In genomic region chr17:17063628-17064494, GRCm38 (mm10) we compare ENCODE assay signal across 8 mouse cellular contexts. TPM values are rescaled to one million over a fixed set of nuclear protein-coding genes. Genes with fewer than 3 reads are reported as not detected.
DNase-seq lines count a peak whose midpoint lies in the region; ATAC-seq and TF ChIP-seq lines count a peak whose summit lies in the region.
"Not testable (repeated sequence)": the region's sequence is repeated elsewhere in the genome, so short reads cannot be mapped to it uniquely, and the experiment has no call there.

Gene Zfp960, plus strand, starts transcription at chr17:17064113.

- H3K4me3 ChIP-seq in E14TG2a.4 (replicated peaks; ENCODE audit: low read length): peak within 1 kb of the TSS; percentile 84
- peak within 1 kb of the TSS; percentile 34 for H3K4me3 ChIP-seq in forebrain, embryonic 11.5 days (ENCODE audit: low read depth, low read length)
- H3K4me3 ChIP-seq in heart, embryonic 12.5 days: peak within 1 kb of the TSS; percentile 59
- peak within 1 kb of the TSS; percentile 61 for H3K4me3 ChIP-seq in kidney, embryonic 15.5 days (replicated peaks)
- H3K4me3 ChIP-seq in limb, embryonic 12.5 days (replicated peaks): peak within 1 kb of the TSS; percentile 48
- peak within 1 kb of the TSS; percentile 47 for H3K4me3 ChIP-seq in midbrain, embryonic 12.5 days
- H3K4me3 ChIP-seq in spleen, adult 2 months (ENCODE audit: extremely low read depth, insufficient read depth, insufficient read length): peak within 1 kb of the TSS; percentile 30

- not testable (repeated sequence) for H3K9me3 ChIP-seq in E14TG2a.4 (ENCODE audit: low read length); forebrain, embryonic 11.5 days (ENCODE audit: control insufficient read depth, low read length); heart, embryonic 12.5 days (replicated peaks); kidney, embryonic 15.5 days (replicated peaks); limb, embryonic 12.5 days; midbrain, embryonic 12.5 days

- H3K9ac ChIP-seq in forebrain, embryonic 11.5 days (ENCODE audit: low read length): peak within 1 kb of the TSS; percentile 43; the same call in 1 of the 2 replicates
- peak within 1 kb of the TSS; percentile 67 for H3K9ac ChIP-seq in heart, embryonic 12.5 days
- H3K9ac ChIP-seq in kidney, embryonic 15.5 days: peak within 1 kb of the TSS; percentile 39; the same call in 1 of the 2 replicates
- H3K9ac ChIP-seq in limb, embryonic 12.5 days (replicated peaks): peak within 1 kb of the TSS; percentile 24; the same call in 1 of the 2 replicates
- peak within 1 kb of the TSS; percentile 50 for H3K9ac ChIP-seq in midbrain, embryonic 12.5 days (replicated peaks)

- not testable (repeated sequence) for H3K27ac ChIP-seq in forebrain, embryonic 11.5 days (ENCODE audit: low read depth, low read length); heart, embryonic 12.5 days (ENCODE audit: poor library complexity, severe bottlenecking); limb, embryonic 12.5 days; midbrain, embryonic 12.5 days (replicated peaks); spleen, adult 2 months (ENCODE audit: insufficient read depth, low read length)
- H3K27ac ChIP-seq in kidney, embryonic 15.5 days: peak within 1 kb of the TSS; percentile 68; the same call in 1 of the 2 replicates

- not testable (repeated sequence) for H3K36me3 ChIP-seq in E14TG2a.4 (ENCODE audit: insufficient read depth, low read length); forebrain, embryonic 11.5 days (ENCODE audit: control insufficient read depth, insufficient read depth, low read length); heart, embryonic 12.5 days; kidney, embryonic 15.5 days; limb, embryonic 12.5 days; midbrain, embryonic 12.5 days; spleen, adult 2 months (ENCODE audit: control insufficient read depth, insufficient read depth, low read length)

- not testable (repeated sequence) for TF ChIP-seq CTCF in E14TG2a.4 (conservative IDR thresholded peaks at IDR 0.05; ENCODE audit: low read length); spleen, adult 2 months (IDR thresholded peaks at IDR 0.05; ENCODE audit: extremely low read depth, insufficient read depth, insufficient read length, insufficient replicate concordance)

- H3K4me2 ChIP-seq in forebrain, embryonic 11.5 days (ENCODE audit: low read depth, low read length, severe bottlenecking): peak within 1 kb of the TSS; percentile 59
- H3K4me2 ChIP-seq in heart, embryonic 12.5 days: peak within 1 kb of the TSS; percentile 69
- peak within 1 kb of the TSS; percentile 58 for H3K4me2 ChIP-seq in kidney, embryonic 15.5 days
- peak within 1 kb of the TSS; percentile 58 for H3K4me2 ChIP-seq in limb, embryonic 12.5 days
- peak within 1 kb of the TSS; percentile 54 for H3K4me2 ChIP-seq in midbrain, embryonic 12.5 days (replicated peaks)

- under 1% methylated on average over 15 of the region's 21 CpGs for WGBS in forebrain, embryonic 11.5 days
- whole genome bisulfite sequencing in heart, embryonic 12.5 days: under 1% methylated on average over 21 of the region's 21 CpGs
- WGBS in kidney, embryonic 15.5 days: under 1% methylated on average over 20 of the region's 21 CpGs
- under 1% methylated on average over 21 of the region's 21 CpGs for WGBS in limb, embryonic 12.5 days
- under 1% methylated on average over 20 of the region's 21 CpGs for WGBS in midbrain, embryonic 12.5 days
- 4% methylated on average over 21 of the region's 21 CpGs for WGBS in spleen, adult 2 months

- not testable (repeated sequence) for H3K27me3 ChIP-seq in E14TG2a.4 (ENCODE audit: insufficient read depth, low read length); forebrain, embryonic 11.5 days (ENCODE audit: control insufficient read depth, insufficient read depth, low read length); heart, embryonic 12.5 days (replicated peaks); kidney, embryonic 15.5 days; limb, embryonic 12.5 days; midbrain, embryonic 12.5 days; spleen, adult 2 months (ENCODE audit: control insufficient read depth, insufficient read depth, low read length)

- peak; percentile 73 for DNase-seq in forebrain, embryonic 11.5 days (ENCODE audit: low spot score)
- peak in 1 of 2 experiments; percentile 9 for DNase-seq in spleen, adult 2 months (ENCODE audit: low read depth in 1 of 2, low spot score in 2 of 2)

- not testable (repeated sequence) for TF ChIP-seq POLR2A in spleen, adult 2 months (IDR thresholded peaks at IDR 0.05; ENCODE audit: low read depth, low read length)

- peaks cover 32% of the 10 kb centered on the region for H3K4me1 ChIP-seq in E14TG2a.4 (replicated peaks; ENCODE audit: low read depth, low read length)
- H3K4me1 ChIP-seq in forebrain, embryonic 11.5 days (replicated peaks; ENCODE audit: control insufficient read depth, insufficient read depth, low read length); heart, embryonic 12.5 days (replicated peaks); kidney, embryonic 15.5 days; limb, embryonic 12.5 days (replicated peaks); midbrain, embryonic 12.5 days; spleen, adult 2 months (ENCODE audit: control insufficient read depth, insufficient read depth, insufficient read length): not testable (repeated sequence)

- ATAC-seq in cerebellum, adult (ENCODE audit: insufficient number of reproducible peaks, low FRiP score, low TSS enrichment): peak; percentile 98
- peak; percentile 100 for ATAC-seq in forebrain, embryonic 11.5 days (replicated peaks; ENCODE audit: low FRiP score)
- ATAC-seq in heart, embryonic 12.5 days (ENCODE audit: insufficient number of reproducible peaks, low FRiP score): peak; percentile 97
- ATAC-seq in kidney, embryonic 15.5 days (replicated peaks; ENCODE audit: low FRiP score): peak; percentile 100
- ATAC-seq in limb, embryonic 12.5 days (ENCODE audit: insufficient number of reproducible peaks, insufficient read depth, low FRiP score, low TSS enrichment, low read depth): peak; percentile 97
- ATAC-seq in midbrain, embryonic 12.5 days (ENCODE audit: low FRiP score, low read depth): peak; percentile 100

RNA-seq across cellular contexts. Expression of gene Zfp960, which starts in this region (rescaled TPM):
- polyA plus RNA-seq in forebrain, embryonic 11.5 days (2014; fragmentation: Nextera tagmentation; extraction: Ambion mirVana): 5.3 and 6.5 TPM in 2 replicates
- 3.6 and 4.0 TPM in 2 replicates for polyA plus RNA-seq in heart, embryonic 12.5 days (2016; fragmentation: Nextera tagmentation; extraction: Ambion mirVana)
- polyA plus RNA-seq in kidney, embryonic 15.5 days (2015; fragmentation: Nextera tagmentation; extraction: Ambion mirVana): 5.7 and 6.3 TPM in 2 replicates
- polyA plus RNA-seq in limb, embryonic 12.5 days (2016; fragmentation: Nextera tagmentation; extraction: Ambion mirVana): 6.4 and 7.3 TPM in 2 replicates
- 4.0 and 4.3 TPM in 2 replicates for polyA plus RNA-seq in midbrain, embryonic 12.5 days (2016; fragmentation: Nextera tagmentation; extraction: Ambion mirVana)
- 0.05 and 0.09 TPM in 2 replicates for polyA plus RNA-seq in spleen, adult 2 months (2012; rRNA removed)

Comparison
In these comparisons a context has a peak if more than half of its experiments do, and no peak if none do; other contexts are left out.
1. H3K4me3 ChIP-seq: peak in every context shown above with its lines; median percentile 84 in E14TG2a.4; 61 in kidney, embryonic 15.5 days; 59 in heart, embryonic 12.5 days; 48 in limb, embryonic 12.5 days; 47 in midbrain, embryonic 12.5 days; 34 in forebrain, embryonic 11.5 days; 30 in spleen, adult 2 months.